Mouse (Mus musculus): ENCODE measurements at regions not wholly inside any gene's neighbourhood (a gene's known extent, or its start where the extent isn't known, plus 50 kb on each side); places are given as distances from the start of the nearest gene placed in this dataset.
A peak's percentile ranks its signal among the peaks of the same experiment; 100 is the strongest.

GRCm38 (mm10) chr1:137136156-137136555 lies 175.9 kb upstream of the Nr5a2 start:
- no peak for ATAC-seq
- WGBS: 77% methylated on average over 7 of the region's 7 CpGs

GRCm38 (mm10) chr1:137133734-137134133 lies 173.5 kb upstream of the Nr5a2 start:
- WGBS: 53% methylated on average over 7 of the region's 7 CpGs
- Histone ChIP-seq H3K4me1 (ENCODE audit: control insufficient read depth, insufficient read depth, low read length) (peaks cover 2% of the 10 kb centered on the region; the same call in 1 of the 2 replicates), H3K27ac (ENCODE audit: low read length) (no peak overlapping the region), H3K4me3 (ENCODE audit: low read depth, low read length) (no peak overlapping the region), H3K9ac (ENCODE audit: low read depth, low read length) (no peak overlapping the region), H3K27me3 (ENCODE audit: control insufficient read depth, insufficient read depth, low read depth, low read length) (no peaks in the 10 kb centered on the region), H3K36me3 (ENCODE audit: control insufficient read depth, insufficient read depth, low read length) (no peaks in the 10 kb centered on the region), H3K9me3 (replicated peaks; ENCODE audit: control insufficient read depth, low read length, poor library complexity, severe bottlenecking) (no peaks in the 10 kb centered on the region), H3K4me2 (ENCODE audit: low read length) (no peak overlapping the region)
- no peak for ATAC-seq

More at GRCm38 (mm10) chr1:137136156-137136555, 175.9 kb upstream of the Nr5a2 start:
- no peak overlapping the region for H3K9ac ChIP-seq (ENCODE audit: low read depth, low read length)
- H3K4me1 ChIP-seq (ENCODE audit: control insufficient read depth, insufficient read depth, low read length): peaks cover 2% of the 10 kb centered on the region; the same call in 1 of the 2 replicates
- no peak overlapping the region for H3K27ac ChIP-seq (ENCODE audit: low read length)
- H3K27me3 ChIP-seq (ENCODE audit: control insufficient read depth, insufficient read depth, low read depth, low read length): no peaks in the 10 kb centered on the region
- H3K36me3 ChIP-seq (ENCODE audit: control insufficient read depth, insufficient read depth, low read length): no peaks in the 10 kb centered on the region
- H3K4me2 ChIP-seq (ENCODE audit: low read length): no peak overlapping the region
- H3K4me3 ChIP-seq (ENCODE audit: low read depth, low read length): no peak overlapping the region
- H3K9me3 ChIP-seq (replicated peaks; ENCODE audit: control insufficient read depth, low read length, poor library complexity, severe bottlenecking): no peaks in the 10 kb centered on the region

- 52% methylated on average over 3 of the region's 3 CpGs for WGBS
- Histone ChIP-seq H3K27ac (ENCODE audit: low read length) (no peak overlapping the region), H3K4me1 (ENCODE audit: control insufficient read depth, insufficient read depth, low read length) (peaks cover 2% of the 10 kb centered on the region; the same call in 1 of the 2 replicates), H3K9me3 (replicated peaks; ENCODE audit: control insufficient read depth, low read length, poor library complexity, severe bottlenecking) (no peaks in the 10 kb centered on the region), H3K4me3 (ENCODE audit: low read depth, low read length) (no peak overlapping the region), H3K36me3 (ENCODE audit: control insufficient read depth, insufficient read depth, low read length) (no peaks in the 10 kb centered on the region), H3K4me2 (ENCODE audit: low read length) (no peak overlapping the region), H3K27me3 (ENCODE audit: control insufficient read depth, insufficient read depth, low read depth, low read length) (no peaks in the 10 kb centered on the region), H3K9ac (ENCODE audit: low read depth, low read length) (no peak overlapping the region)
- no peak for ATAC-seq
These were observed 170.0 kb upstream of the Nr5a2 start for GRCm38 (mm10) chr1:137130264-137130663.

GRCm38 (mm10) chr1:137129116-137129515 lies 168.9 kb upstream of the Nr5a2 start:
- H3K4me2 ChIP-seq (ENCODE audit: low read length): no peak overlapping the region
- no peaks in the 10 kb centered on the region for H3K9me3 ChIP-seq (replicated peaks; ENCODE audit: control insufficient read depth, low read length, poor library complexity, severe bottlenecking)
- H3K36me3 ChIP-seq (ENCODE audit: control insufficient read depth, insufficient read depth, low read length): no peaks in the 10 kb centered on the region
- no peak overlapping the region for H3K27ac ChIP-seq (ENCODE audit: low read length)
- no peaks in the 10 kb centered on the region for H3K27me3 ChIP-seq (ENCODE audit: control insufficient read depth, insufficient read depth, low read depth, low read length)
- no peak overlapping the region for H3K9ac ChIP-seq (ENCODE audit: low read depth, low read length)
- no peak for ATAC-seq
- H3K4me1 ChIP-seq (ENCODE audit: control insufficient read depth, insufficient read depth, low read length): peaks cover 2% of the 10 kb centered on the region; the same call in 1 of the 2 replicates
- 56% methylated on average over 9 of the region's 9 CpGs for WGBS
- H3K4me3 ChIP-seq (ENCODE audit: low read depth, low read length): no peak overlapping the region

- WGBS: 77% methylated on average over 3 of the region's 3 CpGs
- no peak overlapping the region for H3K4me2 ChIP-seq (ENCODE audit: low read length)
- no peaks in the 10 kb centered on the region for H3K36me3 ChIP-seq (ENCODE audit: control insufficient read depth, insufficient read depth, low read length)
- H3K9me3 ChIP-seq (replicated peaks; ENCODE audit: control insufficient read depth, low read length, poor library complexity, severe bottlenecking): no peaks in the 10 kb centered on the region
- ATAC-seq: no peak
- no peaks in the 10 kb centered on the region for H3K4me1 ChIP-seq (ENCODE audit: control insufficient read depth, insufficient read depth, low read length)
- no peaks in the 10 kb centered on the region for H3K27me3 ChIP-seq (ENCODE audit: control insufficient read depth, insufficient read depth, low read depth, low read length)
- no peak overlapping the region for H3K9ac ChIP-seq (ENCODE audit: low read depth, low read length)
- no peak overlapping the region for H3K27ac ChIP-seq (ENCODE audit: low read length)
- H3K4me3 ChIP-seq (ENCODE audit: low read depth, low read length): no peak overlapping the region
These were observed 157.6 kb upstream of the Nr5a2 start for GRCm38 (mm10) chr1:137117866-137118265.

- ATAC-seq: no peak
- WGBS: 95% methylated on average over 2 of the region's 2 CpGs
- H3K4me1 ChIP-seq (ENCODE audit: control insufficient read depth, insufficient read depth, low read length): no peaks in the 10 kb centered on the region
- H3K9ac ChIP-seq (ENCODE audit: low read depth, low read length): no peak overlapping the region
- H3K27ac ChIP-seq (ENCODE audit: low read length): no peak overlapping the region
- no peaks in the 10 kb centered on the region for H3K27me3 ChIP-seq (ENCODE audit: control insufficient read depth, insufficient read depth, low read depth, low read length)
- no peak overlapping the region for H3K4me2 ChIP-seq (ENCODE audit: low read length)
- no peaks in the 10 kb centered on the region for H3K36me3 ChIP-seq (ENCODE audit: control insufficient read depth, insufficient read depth, low read length)
- H3K4me3 ChIP-seq (ENCODE audit: low read depth, low read length): no peak overlapping the region
- no peaks in the 10 kb centered on the region for H3K9me3 ChIP-seq (replicated peaks; ENCODE audit: control insufficient read depth, low read length, poor library complexity, severe bottlenecking)
These were observed 146.2 kb upstream of the Nr5a2 start for GRCm38 (mm10) chr1:137106444-137106843.

- Histone ChIP-seq H3K36me3 (ENCODE audit: control insufficient read depth, insufficient read depth, low read length) (no peaks in the 10 kb centered on the region), H3K4me2 (ENCODE audit: low read length) (peak overlapping the region; percentile 36; the same call in 1 of the 2 replicates), H3K27ac (ENCODE audit: low read length) (no peak overlapping the region), H3K4me3 (ENCODE audit: low read depth, low read length) (no peak overlapping the region), H3K9me3 (replicated peaks; ENCODE audit: control insufficient read depth, low read length, poor library complexity, severe bottlenecking) (no peaks in the 10 kb centered on the region), H3K4me1 (ENCODE audit: control insufficient read depth, insufficient read depth, low read length) (peaks cover 2% of the 10 kb centered on the region; the same call in 1 of the 2 replicates), H3K9ac (ENCODE audit: low read depth, low read length) (no peak overlapping the region), H3K27me3 (ENCODE audit: control insufficient read depth, insufficient read depth, low read depth, low read length) (no peaks in the 10 kb centered on the region)
- peak; percentile 85 for ATAC-seq
- 4% methylated on average over 9 of the region's 9 CpGs for WGBS
These were observed 131.5 kb upstream of the Nr5a2 start for GRCm38 (mm10) chr1:137091762-137092161.

GRCm38 (mm10) chr1:137088148-137088547 lies 127.9 kb upstream of the Nr5a2 start:
- Histone ChIP-seq H3K4me1 (ENCODE audit: control insufficient read depth, insufficient read depth, low read length) (peaks cover 2% of the 10 kb centered on the region; the same call in 1 of the 2 replicates), H3K27ac (ENCODE audit: low read length) (no peak overlapping the region), H3K4me2 (ENCODE audit: low read length) (no peak overlapping the region), H3K9ac (ENCODE audit: low read depth, low read length) (no peak overlapping the region), H3K27me3 (ENCODE audit: control insufficient read depth, insufficient read depth, low read depth, low read length) (no peaks in the 10 kb centered on the region), H3K9me3 (replicated peaks; ENCODE audit: control insufficient read depth, low read length, poor library complexity, severe bottlenecking) (no peaks in the 10 kb centered on the region), H3K36me3 (ENCODE audit: control insufficient read depth, insufficient read depth, low read length) (no peaks in the 10 kb centered on the region), H3K4me3 (ENCODE audit: low read depth, low read length) (no peak overlapping the region)
- 87% methylated on average over 10 of the region's 10 CpGs for WGBS
- ATAC-seq: no peak

- Histone ChIP-seq H3K4me2 (ENCODE audit: low read length) (no peak overlapping the region), H3K27ac (ENCODE audit: low read length) (no peak overlapping the region), H3K9me3 (replicated peaks; ENCODE audit: control insufficient read depth, low read length, poor library complexity, severe bottlenecking) (no peaks in the 10 kb centered on the region), H3K27me3 (ENCODE audit: control insufficient read depth, insufficient read depth, low read depth, low read length) (no peaks in the 10 kb centered on the region), H3K9ac (ENCODE audit: low read depth, low read length) (no peak overlapping the region), H3K36me3 (ENCODE audit: control insufficient read depth, insufficient read depth, low read length) (no peaks in the 10 kb centered on the region), H3K4me3 (ENCODE audit: low read depth, low read length) (no peak overlapping the region), H3K4me1 (ENCODE audit: control insufficient read depth, insufficient read depth, low read length) (peaks cover 2% of the 10 kb centered on the region; the same call in 1 of the 2 replicates)
- 82% methylated on average over 3 of the region's 3 CpGs for WGBS
- ATAC-seq: no peak
These were observed 126.5 kb upstream of the Nr5a2 start for GRCm38 (mm10) chr1:137086766-137087165.
